Comparison of ENCODE assay signal across 8 mouse cellular contexts in genomic region chr6:89235416-89236075, GRCm38 (mm10).
A peak's percentile ranks its signal among the peaks of the same experiment; 100 is the strongest.
DNase-seq lines count a peak whose midpoint lies in the region; ATAC-seq and TF ChIP-seq lines count a peak whose summit lies in the region.

No protein-coding gene starts in this region.

- no peaks in the 10 kb centered on the region for H3K36me3 ChIP-seq in heart, embryonic 16.5 days (ENCODE audit: control insufficient read depth, insufficient read depth)
- no peaks in the 10 kb centered on the region for H3K36me3 ChIP-seq in hindbrain, embryonic 12.5 days
- H3K36me3 ChIP-seq in midbrain, embryonic 14.5 days (ENCODE audit: control insufficient read depth, insufficient read depth, low read length) = no peaks in the 10 kb centered on the region
- H3K36me3 ChIP-seq in thymus, adult 2 months (ENCODE audit: control insufficient read depth, insufficient read depth, low read length) = no peaks in the 10 kb centered on the region

- H3K27me3 ChIP-seq in heart, embryonic 16.5 days (ENCODE audit: control insufficient read depth, insufficient read depth, low read length) = peaks cover 10% of the 10 kb centered on the region
- H3K27me3 ChIP-seq in Patski = peaks cover 7% of the 10 kb centered on the region
- H3K27me3 ChIP-seq in hindbrain, embryonic 12.5 days = peaks cover 7% of the 10 kb centered on the region; the same call in 1 of the 2 replicates
- no peaks in the 10 kb centered on the region for H3K27me3 ChIP-seq in midbrain, embryonic 14.5 days (ENCODE audit: control insufficient read depth, insufficient read depth, low read length)
- no peaks in the 10 kb centered on the region for H3K27me3 ChIP-seq in thymus, adult 2 months (ENCODE audit: control insufficient read depth, insufficient read depth, low read length)

- DNase-seq in heart, postnatal 36 days = no peak
- peak; percentile 68 for DNase-seq in Patski (ENCODE audit: low read depth, low spot score)
- peak; percentile 66 for DNase-seq in embryo, embryonic 10 days (ENCODE audit: low spot score)
- peak; percentile 84 for DNase-seq in midbrain, embryonic 14.5 days
- no peak for DNase-seq in thymus, adult 2 months
- no peak for DNase-seq in thymus, postnatal 14 days

- no peak overlapping the region for H3K27ac ChIP-seq in heart, embryonic 16.5 days (ENCODE audit: low read length)
- peak overlapping the region; percentile 84 for H3K27ac ChIP-seq in hindbrain, embryonic 12.5 days
- H3K27ac ChIP-seq in midbrain, embryonic 14.5 days (replicated peaks; ENCODE audit: low read depth, low read length) = peak overlapping the region; percentile 83
- H3K27ac ChIP-seq in thymus, adult 2 months (ENCODE audit: control insufficient read depth, insufficient read depth, low read length) = no peak overlapping the region

- POLR2A ChIA-PET in Patski (lab: Charles Lee) = no interaction called here

- ATAC-seq in heart, embryonic 16.5 days (replicated peaks; ENCODE audit: extremely low read depth, insufficient read depth, low FRiP score) = no peak
- peak; percentile 59 for ATAC-seq in Patski
- peak; percentile 73 for ATAC-seq in hindbrain, embryonic 12.5 days (ENCODE audit: low FRiP score)
- ATAC-seq in midbrain, embryonic 14.5 days (ENCODE audit: low FRiP score, low TSS enrichment) = peak; percentile 43

- no peak for TF ChIP-seq POLR2A in thymus, adult 2 months (IDR thresholded peaks at IDR 0.05; ENCODE audit: control insufficient read depth, extremely low read depth, insufficient read depth, low read length, poor library complexity)

- peaks cover 10% of the 10 kb centered on the region for H3K4me1 ChIP-seq in heart, embryonic 16.5 days (ENCODE audit: control insufficient read depth, insufficient read depth, low read length)
- H3K4me1 ChIP-seq in hindbrain, embryonic 12.5 days = peaks cover 53% of the 10 kb centered on the region
- H3K4me1 ChIP-seq in midbrain, embryonic 14.5 days (ENCODE audit: control insufficient read depth, insufficient read depth, low read length) = peaks cover 55% of the 10 kb centered on the region
- H3K4me1 ChIP-seq in thymus, adult 2 months (replicated peaks; ENCODE audit: control insufficient read depth, insufficient read depth, low read length) = no peaks in the 10 kb centered on the region

- intact Hi-C loops in heart, postnatal 36 days (cut with DNase I) = loop anchor here (5.0 kb wide), 2 partner anchors 117 to 308 kb away; no protein-coding TSS in a partner anchor

- in situ Hi-C loops in Patski (cut with MboI; ENCODE audit: low pct_unique_long_range_greater_than_20kb) = loop anchor here (5.0 to 10.0 kb wide), 2 partner anchors 82 to 319 kb away; no protein-coding TSS in a partner anchor

- H3K9me3 ChIP-seq in heart, embryonic 16.5 days (replicated peaks; ENCODE audit: control insufficient read depth, low read length) = peaks cover 3% of the 10 kb centered on the region; the same call in 1 of the 2 replicates
- H3K9me3 ChIP-seq in hindbrain, embryonic 12.5 days (replicated peaks) = no peaks in the 10 kb centered on the region
- no peaks in the 10 kb centered on the region for H3K9me3 ChIP-seq in midbrain, embryonic 14.5 days (ENCODE audit: control insufficient read depth, low read length)

- CTCF ChIA-PET in Patski (lab: Charles Lee) = interaction anchor here (1.2 kb wide), 1 partner anchor 15 kb away, joined by 4 read pairs; no protein-coding TSS in a partner anchor

- no peak overlapping the region for H3K4me3 ChIP-seq in heart, embryonic 16.5 days (ENCODE audit: low read length)
- H3K4me3 ChIP-seq in hindbrain, embryonic 12.5 days = 0 out of 2 replicates have a peak overlapping the region, but pooled peaks have one; percentile 6
- H3K4me3 ChIP-seq in midbrain, embryonic 14.5 days (replicated peaks; ENCODE audit: low read depth, low read length) = no peak overlapping the region
- no peak overlapping the region for H3K4me3 ChIP-seq in thymus, adult 2 months (ENCODE audit: control insufficient read depth, insufficient read depth, low read length)

- 37% methylated on average over 27 of the region's 27 CpGs for WGBS in heart, embryonic 16.5 days
- 14% methylated on average over 27 of the region's 27 CpGs for WGBS in hindbrain, embryonic 12.5 days
- WGBS in midbrain, embryonic 14.5 days = 8% methylated on average over 27 of the region's 27 CpGs
- WGBS in thymus, adult 2 months = 28% methylated on average over 27 of the region's 27 CpGs

- no peak for TF ChIP-seq CTCF in Patski (IDR thresholded peaks at IDR 0.05)
- TF ChIP-seq CTCF in thymus, adult 2 months (IDR thresholded peaks at IDR 0.05; ENCODE audit: borderline replicate concordance, control insufficient read depth, extremely low read depth, insufficient read depth, low read length, poor library complexity) = no peak

- no peak overlapping the region for H3K9ac ChIP-seq in heart, embryonic 16.5 days (ENCODE audit: low read length)
- peak overlapping the region; percentile 19; the same call in 1 of the 2 replicates for H3K9ac ChIP-seq in hindbrain, embryonic 12.5 days
- peak overlapping the region; percentile 23; the same call in 1 of the 2 replicates for H3K9ac ChIP-seq in midbrain, embryonic 14.5 days (replicated peaks; ENCODE audit: low read length)

- peak overlapping the region; percentile 27; the same call in 1 of the 2 replicates for H3K4me2 ChIP-seq in heart, embryonic 16.5 days (ENCODE audit: low read depth, low read length)
- H3K4me2 ChIP-seq in hindbrain, embryonic 12.5 days (replicated peaks) = peak overlapping the region; percentile 44
- peak overlapping the region; percentile 48 for H3K4me2 ChIP-seq in midbrain, embryonic 14.5 days (ENCODE audit: low read length)

Comparison
In these comparisons a context has a peak if more than half of its experiments do, and no peak if none do; other contexts are left out.
1. H3K27ac ChIP-seq: peak in hindbrain, embryonic 12.5 days (single experiment) and midbrain, embryonic 14.5 days (single experiment); none in heart, embryonic 16.5 days (single experiment) and thymus, adult 2 months (single experiment).
2. DNase-seq: peak in Patski (single experiment), embryo, embryonic 10 days (single experiment) and midbrain, embryonic 14.5 days (single experiment); none in heart, postnatal 36 days (0 of 2), thymus, adult 2 months (single experiment) and thymus, postnatal 14 days (single experiment).
3. Peak in every context shown above with its lines, with median percentiles within 50 percentile points of each other: H3K4me2 ChIP-seq.